Mouse (Mus musculus) Patski (cell line): Measurements from ENCODE around the gene Map1a. TPM values are rescaled to one million over a fixed set of nuclear protein-coding genes. Genes with fewer than 3 reads are reported as not detected.

Experiments used
- ATAC-seq: fragments of 100-300 bp; one replicate; pipeline ENCODE4 v1.8.0; 2021
- CTCF ChIA-PET: fragments of 350-600 bp; sonication (Branson Sonifier 250); formaldehyde crosslinking; loops from one replicate; lab custom pipeline; 2022; ENCODE audit warnings: inconsistent platforms; lab: Charles Lee
- POLR2A ChIA-PET: fragments of 350-600 bp; sonication (Branson Sonifier 250); formaldehyde crosslinking; loops from one replicate; lab custom pipeline; 2022; ENCODE audit warnings: antibody characterized with exemption, inconsistent platforms; lab: Charles Lee
- DNase-seq: peaks from one replicate; pipeline ENCODE4 v3.0.0-alpha.2; 2011; ENCODE audit warnings: low read depth, low spot score
- H3K27me3 ChIP-seq: fragments of 371-371 bp; one replicate; pipeline ENCODE4 v1.5.1; 2021
- CTCF ChIP-seq: fragments of 100-300 bp; IDR thresholded peaks from one replicate; pipeline ENCODE4 v1.5.1; 2021
- in situ Hi-C: fragments of 300-500 bp; cut with MboI; formaldehyde crosslinking; loops from 3 replicates; pipeline ENCODE4 v1.11.1; 2018; ENCODE audit warnings: low pct_unique_long_range_greater_than_20kb, mixed read lengths
- polyA plus RNA-seq: library from polyadenylated mRNA; unstranded; gene quantifications from one replicate; pipeline ENCODE4 v1.2.3, GENCODE M21; 2021

The Map1a gene
- 1.4 TPM for polyA plus RNA-seq

DNA sequence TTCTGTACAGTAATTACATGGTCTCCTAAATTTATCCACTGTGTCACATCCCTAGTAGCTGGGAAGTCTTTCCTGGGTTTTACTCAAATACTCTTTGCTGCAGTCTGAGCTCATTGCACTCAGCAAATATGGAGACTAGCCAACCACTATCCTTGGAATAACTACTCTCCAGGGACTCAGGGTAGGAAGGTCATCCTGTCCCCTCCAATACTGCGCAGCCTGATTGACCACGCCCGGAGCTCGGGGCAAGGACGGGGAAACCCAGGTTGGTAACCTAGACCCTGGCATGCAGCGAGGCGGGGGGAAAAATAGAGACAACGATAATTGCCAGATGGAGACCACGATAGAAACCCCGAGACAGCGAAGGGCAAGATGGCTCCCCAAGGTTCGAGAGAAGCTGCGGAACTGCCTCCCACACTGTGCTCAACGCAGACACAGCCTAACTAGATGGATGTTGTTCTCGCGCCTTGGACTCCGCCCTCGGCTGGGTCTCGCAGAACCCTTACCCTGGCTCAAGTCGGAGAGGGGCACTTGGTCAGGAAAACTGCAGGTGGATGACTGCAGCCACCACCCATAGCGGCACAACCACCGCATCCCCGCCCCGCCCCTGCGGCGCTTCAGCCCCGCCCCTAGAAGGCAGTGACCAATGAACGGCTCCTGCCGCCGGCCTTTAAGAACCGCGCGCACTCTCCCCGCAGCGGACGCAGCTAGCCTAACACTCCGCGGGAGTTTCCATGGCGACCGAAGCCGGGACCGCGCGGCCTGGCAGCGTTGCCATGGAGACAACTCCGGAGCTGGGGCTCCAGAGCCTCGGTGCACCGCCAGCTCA, at the start of gene Map1a:
Map1a (plus strand) TSS at position 700 of the 829 bp plus-strand sequence.
- CTCF ChIA-PET, result no interaction called here
- POLR2A ChIA-PET, result interaction anchor here (0.6 to 1.6 kb wide), 2 partner anchors 12 to 185 kb away, joined by 3 read pairs; partner anchors contain the start of gene Mfap1b
- in situ Hi-C loops, result no loop called here
- TF ChIP-seq CTCF, result no peak
- peaks cover 3% of the 10 kb centered on the region for H3K27me3 ChIP-seq
- peak; percentile 92 for ATAC-seq
- peak; percentile 39 for DNase-seq

DNA sequence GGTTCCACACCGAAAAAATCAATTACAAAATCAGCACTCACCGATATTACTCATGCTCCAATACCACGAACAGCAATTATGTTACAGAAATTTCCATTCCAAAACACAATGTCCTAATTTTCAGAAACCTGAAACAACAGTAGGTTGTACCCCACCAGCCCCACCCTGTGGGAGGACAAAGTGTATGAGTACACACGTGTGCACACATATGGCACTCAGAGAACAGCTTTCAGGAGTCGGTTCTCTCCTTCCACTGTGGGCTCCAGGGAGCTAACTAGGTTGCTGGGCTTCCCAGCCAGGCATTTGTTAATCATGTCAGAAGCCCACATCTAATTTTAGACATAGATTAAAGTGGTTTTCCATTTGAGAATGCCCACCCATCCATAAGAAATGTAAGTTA, 45.3 kb upstream of the Map1a start:
- no peak for TF ChIP-seq CTCF
- DNase-seq (no peak), ATAC-seq (no peak)
- no peaks in the 10 kb centered on the region for H3K27me3 ChIP-seq
- ChIA-PET POLR2A (no interaction called here), CTCF (no interaction called here)
- in situ Hi-C loops, result no loop called here

DNA sequence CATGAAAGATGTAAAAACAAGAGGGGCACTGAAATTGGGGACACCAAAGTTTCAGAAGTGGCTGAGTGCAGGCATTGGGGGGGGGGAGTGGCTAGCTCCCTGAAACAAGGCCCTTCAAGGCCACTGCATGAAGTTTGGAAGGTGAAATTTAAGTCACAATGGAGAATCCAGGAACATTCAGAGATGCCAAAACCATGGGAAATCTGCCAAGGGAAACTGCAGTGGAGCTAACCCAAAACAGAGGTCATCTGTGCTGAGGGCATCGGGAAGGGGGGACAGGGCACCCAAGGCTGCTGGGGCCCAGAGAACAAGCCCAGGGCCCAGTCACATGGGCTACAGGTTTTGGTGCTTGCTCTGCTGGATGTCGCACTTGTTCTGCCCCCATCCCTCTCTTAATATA, 39.6 kb upstream of the Map1a start:
- no peak for TF ChIP-seq CTCF
- POLR2A ChIA-PET, result no interaction called here
- no peak for ATAC-seq
- no peak for DNase-seq
- in situ Hi-C loops, result no loop called here
- no peaks in the 10 kb centered on the region for H3K27me3 ChIP-seq
- CTCF ChIA-PET, result interaction anchor here (2.1 kb wide), 1 partner anchor 11 kb away, joined by 8 read pairs; no protein-coding TSS in a partner anchor

DNA sequence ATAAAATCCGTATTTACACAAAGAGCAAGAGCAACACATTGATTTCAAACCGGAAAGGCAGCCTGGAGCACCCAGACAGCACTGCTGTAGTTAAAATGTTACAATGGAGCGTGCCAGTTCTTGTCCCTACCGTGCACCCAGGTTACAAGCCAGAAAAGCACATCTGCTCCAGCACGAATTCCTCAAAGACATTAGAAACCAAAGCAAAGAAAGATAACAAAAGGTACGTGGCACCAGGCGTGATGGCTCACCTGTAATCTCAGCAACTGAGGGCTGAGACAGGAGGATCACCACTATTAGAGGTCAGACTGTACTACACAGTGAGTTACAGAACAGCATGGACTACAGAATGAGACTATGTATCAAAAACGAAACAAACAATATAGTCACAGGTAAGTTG, 21.0 kb upstream of the Map1a start:
- DNase-seq (no peak), ATAC-seq (no peak)
- ChIA-PET CTCF (no interaction called here), POLR2A (no interaction called here)
- in situ Hi-C loops, result no loop called here
- no peaks in the 10 kb centered on the region for H3K27me3 ChIP-seq
- TF ChIP-seq CTCF, result no peak

DNA sequence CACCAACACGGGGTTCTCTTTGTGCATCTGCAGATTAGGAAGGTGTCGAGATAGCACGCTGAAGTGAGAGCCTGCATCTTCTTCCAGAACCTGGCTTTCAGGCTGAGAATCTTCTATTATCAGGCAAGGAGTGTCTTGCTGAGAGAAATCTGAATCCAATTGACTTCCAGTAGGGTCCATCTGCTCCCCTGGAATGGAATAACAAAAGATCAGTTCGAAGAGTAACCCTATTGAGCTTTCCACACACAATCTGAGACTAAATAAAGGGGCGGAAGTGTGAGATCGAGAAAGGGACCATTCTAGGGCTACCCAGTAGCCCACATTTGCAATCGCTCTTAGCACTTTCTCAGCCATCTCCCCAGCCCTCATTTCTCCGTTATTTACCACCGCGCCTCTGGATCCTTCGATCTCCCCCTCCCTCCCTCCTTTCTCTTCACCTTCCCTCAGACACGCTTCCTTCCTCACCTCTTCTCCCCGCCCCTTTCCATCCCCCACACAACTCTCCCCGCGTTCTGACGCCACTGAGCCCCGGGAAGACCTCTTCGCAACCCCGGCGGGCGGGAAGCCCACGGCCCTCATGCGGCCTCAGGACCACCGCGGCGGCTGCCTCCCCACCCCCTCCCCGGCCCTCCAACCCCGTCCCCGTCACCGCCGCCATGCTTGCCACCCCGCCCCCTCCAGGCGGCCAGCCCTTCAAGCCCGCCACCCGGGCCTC, 18.7 kb upstream of the Map1a start:
- TF ChIP-seq CTCF, result no peak
- ATAC-seq, result peak; percentile 25
- in situ Hi-C loops, result no loop called here
- peaks cover 6% of the 10 kb centered on the region for H3K27me3 ChIP-seq
- no peak for DNase-seq
- ChIA-PET POLR2A (no interaction called here), CTCF (no interaction called here)

DNA sequence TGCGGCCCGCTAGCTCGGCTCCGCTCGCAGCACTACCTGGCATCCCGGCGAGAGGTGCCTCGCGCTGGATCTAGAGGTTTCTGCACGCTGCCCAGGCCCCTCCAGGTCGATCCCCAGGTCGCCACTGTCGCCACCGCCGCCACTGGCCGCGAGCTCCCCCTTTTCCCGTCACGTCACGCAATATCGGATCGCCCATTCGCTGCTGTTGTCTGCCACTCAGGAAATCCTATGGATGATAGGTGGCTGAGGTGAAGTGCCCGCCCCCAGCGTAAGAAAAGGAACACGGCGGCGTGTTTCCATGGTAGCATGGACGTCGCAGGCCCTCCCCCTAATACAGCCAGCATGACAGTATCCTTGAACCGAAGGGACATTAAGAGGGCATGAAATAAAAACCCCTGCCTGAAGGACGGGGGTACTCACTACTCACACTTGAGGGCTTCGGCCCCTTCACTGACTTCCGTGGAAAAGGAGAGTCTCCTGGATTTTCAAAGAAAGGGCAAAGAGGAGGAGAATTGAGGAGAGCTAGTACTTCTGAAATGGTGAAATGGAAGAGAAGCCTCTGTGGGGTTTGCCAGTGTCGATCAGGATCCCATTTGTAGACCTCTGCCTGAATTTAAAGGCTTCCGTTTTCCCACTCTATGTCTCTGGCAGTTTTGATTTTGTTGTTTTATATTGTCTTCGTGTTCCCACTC, 18.0 kb upstream of the Map1a start, which contains the start of gene Trp53bp1:
Trp53bp1 (minus strand) TSS at position 172 of the 692 bp plus-strand sequence.
- peaks cover 6% of the 10 kb centered on the region for H3K27me3 ChIP-seq
- POLR2A ChIA-PET, result interaction anchor here (0.6 kb wide), 1 partner anchor 42 kb away, joined by 4 read pairs; no protein-coding TSS in a partner anchor
- TF ChIP-seq CTCF, result no peak
- DNase-seq, result peak; percentile 63
- in situ Hi-C loops, result no loop called here
- CTCF ChIA-PET, result no interaction called here
- peak; percentile 93 for ATAC-seq

DNA sequence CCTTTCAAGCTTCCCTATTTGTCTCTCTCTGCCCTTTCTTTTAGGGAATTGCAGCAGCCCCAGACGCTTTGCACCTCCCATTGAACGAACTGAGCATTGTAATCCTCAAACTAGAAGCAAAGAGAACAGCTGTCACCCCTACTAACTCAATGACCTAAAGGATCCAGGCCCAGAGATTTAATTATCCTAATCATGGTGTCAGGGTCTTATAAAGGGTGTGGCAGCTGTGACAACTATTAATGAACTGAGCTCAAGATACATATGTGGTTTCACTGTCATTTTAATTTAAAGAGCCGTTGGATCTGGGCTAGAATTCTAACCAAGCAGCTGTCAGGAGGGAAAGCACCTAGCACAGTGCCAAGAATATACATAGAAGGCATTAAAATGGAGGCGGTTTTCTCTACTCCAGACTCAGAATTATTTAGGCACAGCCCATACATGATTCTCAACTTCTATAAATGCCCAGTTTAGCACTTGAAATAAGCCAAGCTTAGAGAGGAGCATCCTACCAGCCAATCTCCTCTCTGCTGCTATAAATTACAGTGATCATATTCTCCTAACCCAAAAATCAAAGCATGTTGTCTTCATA, 17.4 kb upstream of the Map1a start:
- POLR2A ChIA-PET, result interaction anchor here (0.6 kb wide), 1 partner anchor 42 kb away, joined by 4 read pairs; no protein-coding TSS in a partner anchor
- no peak for TF ChIP-seq CTCF
- CTCF ChIA-PET, result no interaction called here
- peaks cover 6% of the 10 kb centered on the region for H3K27me3 ChIP-seq
- no peak for ATAC-seq
- no peak for DNase-seq
- in situ Hi-C loops, result no loop called here

DNA sequence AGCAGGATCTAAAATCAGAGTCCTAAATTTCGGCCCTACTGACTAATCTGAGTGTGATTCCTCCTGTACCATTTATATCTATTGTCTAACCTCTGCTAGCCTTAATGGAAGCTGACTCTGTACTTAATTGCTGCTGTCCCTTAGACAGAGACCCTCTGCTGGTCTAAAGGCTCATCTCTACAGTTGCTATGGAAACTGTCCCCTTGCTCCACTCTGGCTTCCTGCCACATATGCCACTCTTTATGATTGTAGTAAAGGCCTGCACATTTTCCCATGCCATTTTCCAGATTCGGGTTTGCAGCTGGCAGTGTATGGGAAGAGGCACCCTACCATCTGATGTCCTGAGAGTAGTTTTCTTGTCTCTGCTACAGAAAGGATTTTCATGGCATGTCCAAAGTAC, 1.6 kb upstream of the Map1a start:
- no peak for ATAC-seq
- in situ Hi-C loops, result no loop called here
- POLR2A ChIA-PET, result no interaction called here
- TF ChIP-seq CTCF, result no peak
- DNase-seq, result no peak
- peaks cover 3% of the 10 kb centered on the region for H3K27me3 ChIP-seq
- CTCF ChIA-PET, result no interaction called here

DNA sequence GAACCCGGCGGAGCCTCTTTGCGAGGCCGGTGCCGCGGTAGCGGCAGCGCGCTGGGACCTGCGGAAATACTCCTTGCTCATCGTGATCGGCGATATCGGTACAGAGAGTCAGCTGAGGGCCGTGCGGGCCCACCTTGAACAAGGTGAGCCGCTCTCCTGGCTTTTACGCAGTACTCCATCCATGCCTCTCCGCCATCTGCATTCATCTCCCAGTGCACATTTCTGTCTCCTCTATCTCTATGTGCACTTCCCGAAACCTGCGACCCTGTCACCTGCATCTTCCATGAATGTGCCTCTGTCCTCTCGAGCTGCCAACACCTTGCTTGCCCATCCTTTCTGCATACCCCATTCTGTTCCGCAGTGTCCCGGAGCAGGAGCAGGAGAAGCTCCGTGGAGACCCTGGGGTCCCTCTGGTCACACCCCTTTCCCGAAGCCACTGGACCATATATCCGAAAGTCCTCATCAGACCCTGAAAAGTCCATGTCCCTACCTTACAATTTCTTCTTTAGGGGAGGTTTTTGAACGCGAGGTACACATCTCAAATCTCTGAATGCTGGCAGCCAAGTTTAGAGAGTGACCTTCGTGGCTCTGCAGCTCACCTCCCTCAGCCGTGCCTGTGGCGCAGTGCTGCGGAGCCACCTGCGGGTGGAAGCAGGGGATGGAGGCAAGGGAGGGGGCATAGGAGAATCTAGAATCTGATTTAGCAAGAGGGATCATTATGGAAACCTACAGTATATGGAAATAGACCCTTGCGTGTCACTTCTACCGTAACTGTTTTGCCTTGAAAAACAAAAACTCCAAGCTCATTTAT, 535 bp downstream of the Map1a start:
- TF ChIP-seq CTCF, result no peak
- CTCF ChIA-PET, result interaction anchor here (1.0 kb wide), 1 partner anchor 10 kb away, joined by 3 read pairs; no protein-coding TSS in a partner anchor
- in situ Hi-C loops, result no loop called here
- peaks cover 3% of the 10 kb centered on the region for H3K27me3 ChIP-seq
- DNase-seq (no peak), ATAC-seq (no peak)
- POLR2A ChIA-PET, result interaction anchor here (0.6 to 1.6 kb wide), 3 partner anchors 13 to 184 kb away, joined by 3 to 9 read pairs (median 3); partner anchors contain the start of gene Mfap1b
